Mouse (Mus musculus) stomach, postnatal 0 days (tissue): Measurements from ENCODE around the gene Irf4. TPM values are rescaled to one million over a fixed set of nuclear protein-coding genes. Genes with fewer than 3 reads are reported as not detected.

Source experiments
- ATAC-seq: fragments of 200-750 bp; cut with Nextera tagmentation; 2 replicates; pipeline ENCODE4 v1.8.0; 2017; ENCODE audit not compliant: low FRiP score, low TSS enrichment
- DNase-seq: peaks from one replicate; pipeline ENCODE4 v3.0.0-alpha.2; 2016; ENCODE audit warnings: low spot score
- H3K27ac ChIP-seq: fragments of 300-500 bp; sonication (generic); replicated peaks from 2 replicates; pipeline ENCODE4 v1.5.1; 2014; ENCODE audit warnings: mild to moderate bottlenecking, control low read depth
- H3K27me3 ChIP-seq: fragments of 300-500 bp; sonication (generic); 2 replicates; pipeline ENCODE4 v1.6.1; 2014; ENCODE audit warnings: low read length; ENCODE audit not compliant: control insufficient read depth, insufficient read depth
- H3K36me3 ChIP-seq: fragments of 300-500 bp; sonication (generic); 2 replicates; pipeline ENCODE4 v1.6.1; 2014; ENCODE audit warnings: low read length, mixed read lengths; ENCODE audit not compliant: control insufficient read depth, insufficient read depth
- H3K4me1 ChIP-seq: fragments of 300-500 bp; sonication (generic); replicated peaks from 2 replicates; pipeline ENCODE4 v1.6.1; 2014; ENCODE audit warnings: antibody characterized with exemption; ENCODE audit not compliant: control insufficient read depth, insufficient read depth
- H3K4me2 ChIP-seq: fragments of 300-500 bp; sonication (generic); replicated peaks from 2 replicates; pipeline ENCODE4 v1.6.1; 2014; ENCODE audit warnings: low read depth, mild to moderate bottlenecking, control low read depth, moderate library complexity
- H3K4me3 ChIP-seq: fragments of 300-500 bp; sonication (generic); 2 replicates; pipeline ENCODE4 v1.5.1; 2014; ENCODE audit warnings: low read depth, low read length, control low read depth
- H3K9ac ChIP-seq: fragments of 300-500 bp; sonication (generic); 2 replicates; pipeline ENCODE4 v1.6.1; 2014; ENCODE audit warnings: mild to moderate bottlenecking, low read length, control low read depth, mixed read lengths
- H3K9me3 ChIP-seq: fragments of 300-500 bp; sonication (generic); 2 replicates; pipeline ENCODE4 v1.6.1; 2016; ENCODE audit warnings: low read length; ENCODE audit not compliant: control insufficient read depth
- CTCF ChIP-seq: IDR thresholded peaks from 2 replicates; pipeline ENCODE4 v1.5.1; 2016; ENCODE audit warnings: antibody characterized with exemption, low read depth, mild to moderate bottlenecking, moderate library complexity
- EP300 ChIP-seq: optimal IDR thresholded peaks from 2 replicates; pipeline ENCODE3; 2016; ENCODE audit warnings: antibody characterized with exemption
- WGBS: fragments of 180-500 bp; shearing (Covaris S2); extraction: QIAGEN DNeasy Blood & Tissue Kit; methylation state at CpG from one replicate; pipeline ENCODE4 v1.1.7; 2014; 5-methylcytosine and 5-hydroxymethylcytosine counted together
- polyA plus RNA-seq: library from polyadenylated mRNA; unstranded; fragments of >200 nt; fragmentation: Nextera tagmentation; extraction: Ambion mirVana; gene quantifications from 2 replicates; pipeline ENCODE4 v1.2.1, GENCODE M21; 2015

The Irf4 gene
- polyA plus RNA-seq: 0.04 and 0.05 TPM in 2 replicates

- Histone ChIP-seq H3K27me3 (peaks cover 14% of the 10 kb centered on the region; the same call in 1 of the 2 replicates), H3K4me1 (peaks cover 2% of the 10 kb centered on the region; the same call in 1 of the 2 replicates), H3K4me3 (peak within 1 kb of the TSS; percentile 41), H3K4me2 (peak within 1 kb of the TSS; percentile 67), H3K9me3 (no peaks in the 10 kb centered on the region), H3K27ac (no peak within 1 kb of the TSS), H3K9ac (peak within 1 kb of the TSS; percentile 23), H3K36me3 (no peaks in the 10 kb centered on the region)
- DNase-seq: peak; percentile 56
- 2% methylated on average over 21 of the region's 21 CpGs for WGBS
- no peak for TF ChIP-seq CTCF
- no peak for TF ChIP-seq EP300
- peak; percentile 57; the same call in 1 of the 2 replicates for ATAC-seq
These were observed at the start of gene Irf4 for GRCm38 (mm10) chr13:30749021-30749556. Gene Irf4 (plus strand): TSS chr13:30749226.

GRCm38 (mm10) chr13:30702695-30703094 is 46.3 kb upstream of the Irf4 start:
- Histone ChIP-seq H3K36me3 (no peaks in the 10 kb centered on the region), H3K27me3 (no peaks in the 10 kb centered on the region), H3K4me3 (no peak overlapping the region), H3K4me1 (no peaks in the 10 kb centered on the region), H3K27ac (no peak overlapping the region), H3K9me3 (no peaks in the 10 kb centered on the region), H3K4me2 (no peak overlapping the region), H3K9ac (no peak overlapping the region)
- TF ChIP-seq CTCF (no peak), EP300 (no peak)
- DNase-seq (no peak), ATAC-seq (no peak)
- WGBS: 86% methylated on average over 5 of the region's 5 CpGs

DNA sequence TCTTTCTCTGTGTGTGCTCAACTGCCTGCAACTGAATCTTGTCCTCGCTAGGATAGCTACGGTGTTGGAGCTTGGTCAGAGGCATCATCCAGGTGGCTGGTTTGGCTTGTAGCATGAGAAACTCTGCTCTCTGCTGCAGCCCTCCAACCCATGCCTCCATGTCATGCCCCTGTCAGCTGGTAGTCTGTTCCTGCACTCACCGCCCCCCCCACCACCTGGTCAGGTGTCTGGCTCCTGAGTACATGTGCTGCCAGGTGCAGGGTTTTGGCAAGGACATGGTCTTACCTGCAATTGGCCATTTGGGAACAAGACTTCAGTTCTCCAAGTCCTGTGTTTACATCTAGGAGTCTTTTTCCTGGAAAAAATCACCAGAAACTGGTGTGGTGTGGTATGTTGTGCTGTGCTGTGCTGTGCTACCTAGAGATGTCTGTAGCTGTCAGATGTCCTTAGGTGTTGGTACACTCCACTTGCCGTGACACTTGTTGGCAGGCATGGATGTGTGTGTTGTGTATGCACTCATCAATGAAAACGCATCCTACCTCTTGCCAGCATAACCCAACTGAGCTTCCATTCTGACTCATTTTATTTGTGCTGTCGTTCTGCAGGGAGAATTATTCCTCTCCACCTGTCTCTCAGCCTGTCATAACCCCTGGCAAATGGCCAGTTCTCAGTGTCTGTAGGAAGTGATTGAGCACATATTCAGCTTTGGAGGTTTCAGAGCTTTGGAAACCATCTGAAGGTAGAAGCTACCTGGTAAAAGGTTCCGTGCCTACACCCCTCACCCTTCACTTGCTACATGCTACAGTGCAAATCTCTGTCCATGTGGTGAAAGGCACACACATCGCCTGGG is 44.6 kb upstream of the Irf4 start:
- ATAC-seq (no peak), DNase-seq (no peak)
- no peak overlapping the region for H3K27ac ChIP-seq
- H3K9ac ChIP-seq: no peak overlapping the region
- no peaks in the 10 kb centered on the region for H3K36me3 ChIP-seq
- H3K4me1 ChIP-seq: no peaks in the 10 kb centered on the region
- no peaks in the 10 kb centered on the region for H3K9me3 ChIP-seq
- no peak overlapping the region for H3K4me2 ChIP-seq
- TF ChIP-seq CTCF: no peak
- TF ChIP-seq EP300: no peak
- no peak overlapping the region for H3K4me3 ChIP-seq
- 78% methylated on average over 8 of the region's 8 CpGs for WGBS
- no peaks in the 10 kb centered on the region for H3K27me3 ChIP-seq

DNA sequence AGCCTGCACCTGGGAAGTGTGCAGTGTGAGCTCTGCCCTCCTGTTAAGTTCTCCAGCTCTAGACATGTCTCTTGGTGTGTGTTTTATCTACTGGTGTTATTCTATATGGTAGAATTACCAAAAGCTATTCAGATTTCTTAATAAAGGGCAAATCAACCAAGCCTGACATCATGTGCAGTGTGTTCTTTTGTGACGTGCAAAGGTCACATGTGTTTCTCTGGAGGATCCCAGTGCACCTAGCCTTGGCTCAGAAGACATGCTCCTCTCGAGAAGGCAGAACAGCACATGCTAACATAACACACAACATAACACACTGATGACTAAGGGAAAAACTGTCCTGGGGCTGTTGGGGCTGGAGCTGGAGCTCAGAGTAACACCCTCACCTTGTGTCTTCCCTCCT is 38.0 kb upstream of the Irf4 start:
- no peaks in the 10 kb centered on the region for H3K9me3 ChIP-seq
- H3K4me2 ChIP-seq: no peak overlapping the region
- H3K9ac ChIP-seq: no peak overlapping the region
- no peaks in the 10 kb centered on the region for H3K36me3 ChIP-seq
- H3K4me3 ChIP-seq: no peak overlapping the region
- no peaks in the 10 kb centered on the region for H3K4me1 ChIP-seq
- no peaks in the 10 kb centered on the region for H3K27me3 ChIP-seq
- DNase-seq: no peak
- H3K27ac ChIP-seq: no peak overlapping the region
- TF ChIP-seq EP300: no peak
- TF ChIP-seq CTCF: no peak
- WGBS: 81% methylated on average over 2 of the region's 2 CpGs
- no peak for ATAC-seq

DNA sequence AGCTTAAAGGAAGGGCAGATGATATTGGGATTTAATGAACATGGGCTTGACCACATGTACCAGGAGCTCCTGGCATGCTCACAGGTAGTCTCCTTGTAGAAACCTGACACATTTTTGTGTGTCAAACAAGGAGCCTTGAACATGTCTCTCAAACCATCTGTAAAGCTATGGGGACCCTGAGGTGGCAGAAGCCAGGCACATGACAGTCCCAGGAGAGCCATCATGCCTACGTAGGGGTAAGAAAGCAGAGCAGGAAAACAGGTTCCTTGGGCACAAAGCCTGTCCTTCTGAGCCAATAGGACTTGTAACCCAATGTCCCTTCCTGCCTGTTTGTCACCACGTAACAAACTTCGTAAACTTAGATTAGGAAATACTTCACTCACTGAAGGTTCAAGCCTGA is 37.3 kb upstream of the Irf4 start:
- no peak overlapping the region for H3K4me2 ChIP-seq
- no peak overlapping the region for H3K4me3 ChIP-seq
- ATAC-seq (no peak), DNase-seq (no peak)
- no peak overlapping the region for H3K9ac ChIP-seq
- H3K27me3 ChIP-seq: no peaks in the 10 kb centered on the region
- no peaks in the 10 kb centered on the region for H3K4me1 ChIP-seq
- no peaks in the 10 kb centered on the region for H3K9me3 ChIP-seq
- WGBS: 92% methylated on average over 3 of the region's 3 CpGs
- no peak overlapping the region for H3K27ac ChIP-seq
- H3K36me3 ChIP-seq: no peaks in the 10 kb centered on the region
- TF ChIP-seq CTCF (no peak), EP300 (no peak)

GRCm38 (mm10) chr13:30712280-30712679 is 36.7 kb upstream of the Irf4 start:
- DNase-seq: no peak
- Histone ChIP-seq H3K27me3 (no peaks in the 10 kb centered on the region), H3K4me1 (no peaks in the 10 kb centered on the region), H3K27ac (no peak overlapping the region), H3K36me3 (no peaks in the 10 kb centered on the region), H3K4me3 (no peak overlapping the region), H3K9me3 (no peaks in the 10 kb centered on the region), H3K4me2 (no peak overlapping the region), H3K9ac (no peak overlapping the region)
- WGBS: 69% methylated on average over 6 of the region's 6 CpGs
- no peak for ATAC-seq
- TF ChIP-seq CTCF: no peak
- no peak for TF ChIP-seq EP300
